Mouse (Mus musculus): ENCODE data around the gene Gm49405. TPM values are rescaled to one million over a fixed set of nuclear protein-coding genes. Genes with fewer than 3 reads are reported as not detected.
"Not testable (repeated sequence)": the region's sequence is repeated elsewhere in the genome, so short reads cannot be mapped to it uniquely, and the experiment has no call there.

Gm49405 gene
- 1 to 10 TPM; 1.4 to 1.6 TPM for total RNA-seq (2021)

- intact Hi-C loops (cut with DNase I), result no loop called here
- peak; percentile 98 for DNase-seq
Observed at GRCm38 (mm10) chr19:4000119-4000900, at the start of gene Gm49405, which contains the start of gene Nudt8. TSS of gene Gm49405 (plus strand) at chr19:4000626. TSS of gene Nudt8 (plus strand) at chr19:4000580.

GRCm38 (mm10) chr19:3951461-3951860, 49.0 kb upstream of the Gm49405 start:
- no peak for DNase-seq
- intact Hi-C loops (cut with DNase I), result no loop called here

- intact Hi-C loops (cut with DNase I), result no loop called here
Observed at GRCm38 (mm10) chr19:3952099-3952498, 48.3 kb upstream of the Gm49405 start.

GRCm38 (mm10) chr19:3955033-3955432, 45.4 kb upstream of the Gm49405 start:
- intact Hi-C loops (cut with DNase I), result no loop called here
- DNase-seq, result no peak

More at GRCm38 (mm10) chr19:3952099-3952498, 48.3 kb upstream of the Gm49405 start:
- DNase-seq, result no peak

GRCm38 (mm10) chr19:3955804-3956203, 44.6 kb upstream of the Gm49405 start:
- DNase-seq, result no peak
- intact Hi-C loops (cut with DNase I), result no loop called here

- DNase-seq; intact Hi-C loops (cut with DNase I): not testable (repeated sequence)
Observed at GRCm38 (mm10) chr19:3957296-3958036, 43.0 kb upstream of the Gm49405 start.

- intact Hi-C loops (cut with DNase I), result no loop called here
Observed at GRCm38 (mm10) chr19:3958470-3958869, 42.0 kb upstream of the Gm49405 start, which contains the start of gene Aldh3b3. TSS of gene Aldh3b3 (plus strand) at chr19:3958645.

GRCm38 (mm10) chr19:3959030-3959429, 41.4 kb upstream of the Gm49405 start:
- intact Hi-C loops (cut with DNase I), result no loop called here
- no peak for DNase-seq

More at GRCm38 (mm10) chr19:3958470-3958869, 42.0 kb upstream of the Gm49405 start, which contains the start of gene Aldh3b3:
- DNase-seq, result peak; percentile 32 to 37

- no peak for DNase-seq
- intact Hi-C loops (cut with DNase I), result no loop called here
Observed at GRCm38 (mm10) chr19:3960211-3960610, 40.2 kb upstream of the Gm49405 start.

- intact Hi-C loops (cut with DNase I); DNase-seq: not testable (repeated sequence)
Observed at GRCm38 (mm10) chr19:3961805-3962204, 38.6 kb upstream of the Gm49405 start.

GRCm38 (mm10) chr19:3962469-3962868, 38.0 kb upstream of the Gm49405 start:
- intact Hi-C loops (cut with DNase I), result no loop called here
- peak in 1 of 2 experiments; percentile 62 for DNase-seq

- intact Hi-C loops (cut with DNase I), result no loop called here
Observed at GRCm38 (mm10) chr19:3964030-3964429, 36.4 kb upstream of the Gm49405 start.

GRCm38 (mm10) chr19:3966330-3967075, 33.9 kb upstream of the Gm49405 start:
- no peak for DNase-seq
- intact Hi-C loops (cut with DNase I), result no loop called here

More at GRCm38 (mm10) chr19:3964030-3964429, 36.4 kb upstream of the Gm49405 start:
- DNase-seq, result no peak

- intact Hi-C loops (cut with DNase I), result no loop called here
- DNase-seq, result no peak
Observed at GRCm38 (mm10) chr19:3967258-3967657, 33.2 kb upstream of the Gm49405 start.

GRCm38 (mm10) chr19:3972229-3972628, 28.2 kb upstream of the Gm49405 start, which contains the start of gene Aldh3b2:
TSS of gene Aldh3b2 (plus strand) at chr19:3972328.
- intact Hi-C loops (cut with DNase I), result no loop called here
- no peak for DNase-seq

GRCm38 (mm10) chr19:3974608-3975007, 25.8 kb upstream of the Gm49405 start:
- intact Hi-C loops (cut with DNase I), result not testable (repeated sequence)

GRCm38 (mm10) chr19:3975866-3976265, 24.6 kb upstream of the Gm49405 start:
- intact Hi-C loops (cut with DNase I), result no loop called here
- no peak for DNase-seq

More at GRCm38 (mm10) chr19:3974608-3975007, 25.8 kb upstream of the Gm49405 start:
- DNase-seq, result not testable (repeated sequence)

GRCm38 (mm10) chr19:3980309-3980708, 20.1 kb upstream of the Gm49405 start:
- peak; percentile 88 to 93 for DNase-seq
- intact Hi-C loops (cut with DNase I), result loop anchor here (1.0 to 5.0 kb wide), 4 partner anchors 34 to 258 kb away; no protein-coding TSS in a partner anchor

- DNase-seq, result no peak
- intact Hi-C loops (cut with DNase I), result loop anchor here (1.0 to 5.0 kb wide), 4 partner anchors 35 to 259 kb away; no protein-coding TSS in a partner anchor
Observed at GRCm38 (mm10) chr19:3980917-3981316, 19.5 kb upstream of the Gm49405 start.

- intact Hi-C loops (cut with DNase I), result loop anchor here (5.0 kb wide), 3 partner anchors 91 to 261 kb away; no protein-coding TSS in a partner anchor
- no peak for DNase-seq
Observed at GRCm38 (mm10) chr19:3983527-3984200, 16.8 kb upstream of the Gm49405 start.

Measured in heart, postnatal 10 days (tissue).